Mouse (Mus musculus) activated CD4-positive, CD25-positive, alpha-beta regulatory T cell (primary cell): ENCODE results near the gene Esp24. TPM values are rescaled to one million over a fixed set of nuclear protein-coding genes. Genes with fewer than 3 reads are reported as not detected.

ENCODE experiments used
- polyA plus RNA-seq, 2 experiments: library from polyadenylated mRNA; unstranded; fragments of 100-300 nt; shearing (Covaris generic); gene quantifications; one replicate each; pipeline ENCODE4 v1.2.1; 2017

Esp24 gene
- not detected for polyA plus RNA-seq

GRCm38 (mm10) chr17:39036395-39036794, at the start of gene Esp24:
Gene Esp24, plus strand, starts transcription at chr17:39036695.

GRCm38 (mm10) chr17:39043241-39043640, 6.7 kb downstream of the Esp24 start, which contains the start of gene Gm21903:
Gene Gm21903, minus strand, starts transcription at chr17:39043341.

GRCm38 (mm10) chr17:39076937-39077336, 40.4 kb downstream of the Esp24 start, which contains the start of gene Esp23:
Gene Esp23, minus strand, starts transcription at chr17:39077037.

Other genes starting within 250 kb of the Esp24 start
- gene Gm21903, start 6.6 kb downstream of the Esp24 start, polyA plus RNA-seq = not detected
- not detected for gene Esp23, start 40.3 kb downstream of the Esp24 start, polyA plus RNA-seq
- gene Esp22, start 58.6 kb downstream of the Esp24 start, polyA plus RNA-seq = not detected